Mouse (Mus musculus) layer of hippocampus, adult 9-11 months (tissue): ENCODE measurements around the gene Arhgap15.
A peak's percentile ranks its signal among the peaks of the same experiment; 100 is the strongest.

Experiments used
- DNase-seq: peaks from one replicate; pipeline ENCODE4 v3.0.0; 2022

Arhgap15 gene

GRCm38 (mm10) chr2:44121162-44121561 is 372.5 kb downstream of the Arhgap15 start:
- no peak for DNase-seq

GRCm38 (mm10) chr2:44123246-44123645 is 374.6 kb downstream of the Arhgap15 start:
- no peak for DNase-seq

- DNase-seq, result no peak
These were observed 375.5 kb downstream of the Arhgap15 start for GRCm38 (mm10) chr2:44124093-44124492.

GRCm38 (mm10) chr2:44124683-44125082 is 376.1 kb downstream of the Arhgap15 start:
- DNase-seq, result no peak

- no peak for DNase-seq
These were observed 377.5 kb downstream of the Arhgap15 start for GRCm38 (mm10) chr2:44126044-44126695.

GRCm38 (mm10) chr2:44129533-44129932 is 380.9 kb downstream of the Arhgap15 start:
- DNase-seq, result no peak

- peak; percentile 12 for DNase-seq
These were observed 382.6 kb downstream of the Arhgap15 start for GRCm38 (mm10) chr2:44131271-44131670.

GRCm38 (mm10) chr2:44134796-44135195 is 386.2 kb downstream of the Arhgap15 start:
- peak; percentile 24 for DNase-seq

GRCm38 (mm10) chr2:44140455-44140854 is 391.8 kb downstream of the Arhgap15 start:
- no peak for DNase-seq

GRCm38 (mm10) chr2:44142152-44142551 is 393.5 kb downstream of the Arhgap15 start:
- DNase-seq, result no peak

GRCm38 (mm10) chr2:44142611-44143010 is 394.0 kb downstream of the Arhgap15 start:
- DNase-seq, result no peak

GRCm38 (mm10) chr2:44146124-44146981 is 397.7 kb downstream of the Arhgap15 start:
- DNase-seq, result no peak

- DNase-seq, result no peak
These were observed 398.9 kb downstream of the Arhgap15 start for GRCm38 (mm10) chr2:44147486-44147885.

- DNase-seq, result no peak
These were observed 399.3 kb downstream of the Arhgap15 start for GRCm38 (mm10) chr2:44147971-44148370.

GRCm38 (mm10) chr2:44148550-44149100 is 400.0 kb downstream of the Arhgap15 start:
- no peak for DNase-seq

- no peak for DNase-seq
These were observed 403.7 kb downstream of the Arhgap15 start for GRCm38 (mm10) chr2:44152301-44152700.

- no peak for DNase-seq
These were observed 411.7 kb downstream of the Arhgap15 start for GRCm38 (mm10) chr2:44160358-44160757.

GRCm38 (mm10) chr2:44165789-44166188 is 417.2 kb downstream of the Arhgap15 start:
- DNase-seq, result no peak

- DNase-seq, result no peak
These were observed 418.1 kb downstream of the Arhgap15 start for GRCm38 (mm10) chr2:44166716-44167115.

GRCm38 (mm10) chr2:44184476-44184875 is 435.9 kb downstream of the Arhgap15 start:
- DNase-seq, result no peak

GRCm38 (mm10) chr2:44190749-44191148 is 442.1 kb downstream of the Arhgap15 start:
- DNase-seq, result no peak

- no peak for DNase-seq
These were observed 443.4 kb downstream of the Arhgap15 start for GRCm38 (mm10) chr2:44192058-44192457.

- no peak for DNase-seq
These were observed 466.9 kb downstream of the Arhgap15 start for GRCm38 (mm10) chr2:44215506-44215905.

- DNase-seq, result no peak
These were observed 469.2 kb downstream of the Arhgap15 start for GRCm38 (mm10) chr2:44217811-44218210.
